Mouse (Mus musculus) bone marrow macrophage, adult 2 months (primary cell): ENCODE results near the gene Col9a1. TPM values are rescaled to one million over a fixed set of nuclear protein-coding genes. Genes with fewer than 3 reads are reported as not detected.

ENCODE experiments used
- H3K27ac ChIP-seq: 2 replicates; pipeline ENCODE4 v1.5.1; 2012; ENCODE audit warnings: low read depth, low read length; ENCODE audit not compliant: insufficient read depth
- H3K4me1 ChIP-seq: 2 replicates; pipeline ENCODE4 v1.6.1; 2012; ENCODE audit warnings: low read length; ENCODE audit not compliant: control insufficient read depth, insufficient read depth
- H3K4me3 ChIP-seq: 2 replicates; pipeline ENCODE4 v1.5.1; 2012; ENCODE audit warnings: mild to moderate bottlenecking, low read length, moderate library complexity; ENCODE audit not compliant: insufficient read depth
- CTCF ChIP-seq: IDR thresholded peaks from 2 replicates; pipeline ENCODE4 v1.5.1; 2012; ENCODE audit warnings: low read depth, mild to moderate bottlenecking, low read length, moderate library complexity
- POLR2A ChIP-seq: IDR thresholded peaks from 2 replicates; pipeline ENCODE4 v1.6.1; 2012; ENCODE audit warnings: mild to moderate bottlenecking, low read depth, low read length, borderline replicate concordance
- polyA plus RNA-seq: library from polyadenylated mRNA; stranded (reverse); fragments of >200 nt; gene quantifications from 2 replicates; pipeline ENCODE4 v1.2.4, GENCODE M21; 2012; ENCODE audit not compliant: missing spikeins, insufficient read depth, insufficient read length

Col9a1 gene
- polyA plus RNA-seq, 1 experiment = not detected

DNA sequence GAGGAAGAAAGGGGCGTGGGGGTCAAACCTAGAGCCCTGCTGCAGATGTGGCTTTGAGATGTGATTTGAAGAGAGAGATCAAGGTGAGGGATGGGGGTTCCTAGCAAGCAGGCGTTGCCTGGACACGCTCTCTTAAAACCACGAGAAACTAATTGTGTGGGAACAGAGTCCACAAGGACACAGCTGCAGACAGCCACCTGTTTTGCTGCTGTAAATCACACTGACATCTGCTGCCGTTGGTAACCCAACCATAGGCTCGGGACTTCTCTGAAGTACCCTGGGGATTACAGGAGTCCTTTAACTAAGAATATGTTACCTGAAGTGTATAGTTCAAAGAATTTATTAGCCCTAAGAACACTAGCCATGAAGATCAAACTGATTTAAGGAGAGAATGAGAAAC lies 109.0 kb downstream of the Col9a1 start:
- no peak overlapping the region for H3K27ac ChIP-seq

DNA sequence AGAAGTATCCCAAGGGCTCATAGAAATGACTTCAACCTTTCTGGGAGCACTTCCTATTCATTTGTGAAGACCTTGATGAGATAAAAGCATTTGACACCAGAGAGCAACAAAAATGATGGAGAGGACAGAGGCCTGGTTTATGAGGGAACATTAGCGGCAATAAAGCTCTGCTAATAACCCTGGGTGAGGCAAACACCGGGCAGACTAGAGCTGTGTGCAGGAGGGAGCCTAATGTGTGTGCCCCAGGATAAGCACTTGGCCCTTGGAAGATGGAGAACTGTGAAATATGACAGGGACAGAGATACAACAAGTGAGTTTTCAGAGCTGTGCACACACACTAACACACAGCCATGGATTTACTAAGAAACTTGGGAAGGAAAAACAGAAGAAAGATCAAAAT lies 115.1 kb downstream of the Col9a1 start:
- H3K4me1 ChIP-seq = no peaks in the 10 kb centered on the region
- H3K4me3 ChIP-seq = no peak overlapping the region
- TF ChIP-seq POLR2A (no peak), CTCF (no peak)
- H3K27ac ChIP-seq = no peak overlapping the region

More for the DNA sequence above, 109.0 kb downstream of the Col9a1 start:
- no peak for TF ChIP-seq POLR2A
- TF ChIP-seq CTCF = no peak
- Histone ChIP-seq H3K4me3 (no peak overlapping the region), H3K4me1 (no peaks in the 10 kb centered on the region)

DNA sequence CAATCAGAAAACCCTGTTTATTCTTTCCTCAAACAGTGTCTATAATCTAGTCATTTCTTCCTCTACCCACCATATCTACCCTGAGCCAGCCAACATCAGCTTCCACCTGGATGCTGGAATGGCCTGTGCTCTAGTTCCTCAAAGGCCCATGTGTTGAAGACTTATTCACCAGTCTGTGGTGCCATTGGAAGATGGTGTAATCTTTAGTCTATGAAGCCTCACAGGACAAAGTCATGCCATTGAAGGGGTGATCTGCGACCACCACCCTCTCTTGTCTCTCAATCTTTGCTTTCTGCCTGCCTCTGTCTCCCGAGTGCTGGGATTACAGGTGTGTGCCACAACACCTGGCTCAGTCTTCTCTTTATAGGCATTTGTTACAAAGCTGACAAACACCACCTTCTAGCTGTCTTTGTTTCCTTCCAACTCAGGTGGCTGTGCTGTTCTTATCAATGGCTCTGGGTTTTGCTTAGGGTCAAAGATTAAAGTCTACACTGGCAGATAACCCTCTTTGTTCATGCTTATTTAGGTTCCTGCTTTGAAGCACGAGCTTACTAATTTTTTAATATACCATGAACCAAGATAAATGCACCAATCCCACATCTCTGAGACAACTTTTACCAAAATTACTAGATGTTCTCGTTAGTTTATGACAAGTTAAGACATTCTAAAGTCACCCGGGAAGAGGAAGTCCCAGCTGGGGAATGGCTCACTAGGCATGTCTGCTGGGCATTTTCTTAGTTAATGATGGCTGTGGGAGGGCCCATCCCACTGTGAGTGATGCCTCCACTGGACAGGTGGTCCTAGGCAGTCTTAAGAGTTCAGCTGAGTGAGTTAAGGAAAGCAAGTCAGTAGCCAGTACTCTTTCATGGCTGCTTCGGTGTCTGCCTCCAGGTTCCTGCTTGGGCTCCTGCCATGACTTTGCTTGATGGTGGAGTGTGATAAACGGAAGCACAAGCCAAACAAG lies 117.9 kb downstream of the Col9a1 start:
- TF ChIP-seq CTCF (no peak), POLR2A (no peak)
- Histone ChIP-seq H3K27ac (no peak overlapping the region), H3K4me3 (no peak overlapping the region), H3K4me1 (no peaks in the 10 kb centered on the region)

DNA sequence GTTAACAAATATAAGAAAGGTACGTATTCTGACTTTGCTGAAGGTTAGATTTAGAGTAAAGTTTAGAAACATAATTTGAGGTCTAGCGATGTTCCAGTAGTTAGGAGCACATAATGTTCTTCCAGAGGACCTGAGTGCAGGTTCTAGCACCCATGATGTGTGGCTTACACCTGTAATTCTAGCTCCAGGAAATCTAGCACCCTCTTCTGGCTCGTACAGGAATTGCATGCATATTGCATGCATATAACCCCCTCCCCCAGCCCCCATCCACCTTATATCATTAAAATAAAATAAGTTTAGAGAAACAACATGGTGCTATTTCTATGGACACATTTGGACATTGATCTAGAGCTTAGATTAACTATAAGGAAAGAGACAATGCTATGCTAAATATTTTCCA lies 123.3 kb downstream of the Col9a1 start:
- no peak overlapping the region for H3K4me3 ChIP-seq
- no peak overlapping the region for H3K27ac ChIP-seq
- no peak for TF ChIP-seq POLR2A
- no peak for TF ChIP-seq CTCF
- H3K4me1 ChIP-seq = no peaks in the 10 kb centered on the region

Other genes starting within 250 kb of the Col9a1 start
- 42.7 and 47.0 TPM in 2 replicates for gene Sdhaf4, start 172.0 kb upstream of the Col9a1 start, polyA plus RNA-seq
- 4.4 and 5.2 TPM in 2 replicates for gene Fam135a, start 77.3 kb upstream of the Col9a1 start, polyA plus RNA-seq